Mouse (Mus musculus): ENCODE measurements at regions not wholly inside any gene's neighbourhood (a gene's known extent, or its start where the extent isn't known, plus 50 kb on each side); places are given as distances from the start of the nearest gene placed in this dataset.

- no peak for ATAC-seq (ENCODE audit: insufficient number of reproducible peaks, insufficient read depth, low FRiP score, low TSS enrichment, low read depth)
- no peak overlapping the region for H3K4me2 ChIP-seq
- WGBS = 91% methylated on average over 4 of the region's 4 CpGs
- no peaks in the 10 kb centered on the region for H3K36me3 ChIP-seq
- H3K4me1 ChIP-seq (replicated peaks) = no peaks in the 10 kb centered on the region
- H3K27me3 ChIP-seq = no peaks in the 10 kb centered on the region
- H3K27ac ChIP-seq = no peak overlapping the region
- H3K9me3 ChIP-seq = no peaks in the 10 kb centered on the region
- no peak overlapping the region for H3K4me3 ChIP-seq (replicated peaks)
- H3K9ac ChIP-seq (replicated peaks) = no peak overlapping the region
These were observed 242.1 kb upstream of the Cdyl start for GRCm38 (mm10) chr13:35417500-35417899.

- Histone ChIP-seq H3K27me3 (no peaks in the 10 kb centered on the region), H3K4me2 (no peak overlapping the region), H3K36me3 (no peaks in the 10 kb centered on the region), H3K27ac (no peak overlapping the region), H3K9me3 (no peaks in the 10 kb centered on the region), H3K4me3 (replicated peaks) (no peak overlapping the region), H3K9ac (replicated peaks) (no peak overlapping the region), H3K4me1 (replicated peaks) (no peaks in the 10 kb centered on the region)
- ATAC-seq (ENCODE audit: insufficient number of reproducible peaks, insufficient read depth, low FRiP score, low TSS enrichment, low read depth) = no peak
- 56% methylated on average over 3 of the region's 3 CpGs for WGBS
These were observed 239.6 kb upstream of the Cdyl start for GRCm38 (mm10) chr13:35420076-35420475.

GRCm38 (mm10) chr13:35426061-35426460, 233.6 kb upstream of the Cdyl start:
- WGBS = 81% methylated on average over 4 of the region's 4 CpGs
- Histone ChIP-seq H3K36me3 (no peaks in the 10 kb centered on the region), H3K9me3 (no peaks in the 10 kb centered on the region), H3K4me1 (replicated peaks) (no peaks in the 10 kb centered on the region), H3K4me3 (replicated peaks) (no peak overlapping the region), H3K27ac (no peak overlapping the region), H3K27me3 (no peaks in the 10 kb centered on the region), H3K9ac (replicated peaks) (no peak overlapping the region), H3K4me2 (no peak overlapping the region)
- ATAC-seq (ENCODE audit: insufficient number of reproducible peaks, insufficient read depth, low FRiP score, low TSS enrichment, low read depth) = no peak

GRCm38 (mm10) chr13:35435173-35435572, 224.5 kb upstream of the Cdyl start:
- Histone ChIP-seq H3K4me3 (replicated peaks) (no peak overlapping the region), H3K27me3 (no peaks in the 10 kb centered on the region), H3K9me3 (no peaks in the 10 kb centered on the region; the same call in 1 of the 2 replicates), H3K4me2 (no peak overlapping the region), H3K9ac (replicated peaks) (no peak overlapping the region), H3K4me1 (replicated peaks) (no peaks in the 10 kb centered on the region), H3K36me3 (no peaks in the 10 kb centered on the region), H3K27ac (no peak overlapping the region)
- no peak for ATAC-seq (ENCODE audit: insufficient number of reproducible peaks, insufficient read depth, low FRiP score, low TSS enrichment, low read depth)
- WGBS = 76% methylated on average over 7 of the region's 7 CpGs

GRCm38 (mm10) chr13:35447661-35448060, 212.0 kb upstream of the Cdyl start:
- Histone ChIP-seq H3K27me3 (no peaks in the 10 kb centered on the region), H3K4me2 (no peak overlapping the region), H3K9ac (replicated peaks) (no peak overlapping the region), H3K27ac (no peak overlapping the region), H3K36me3 (no peaks in the 10 kb centered on the region), H3K9me3 (no peaks in the 10 kb centered on the region), H3K4me3 (replicated peaks) (no peak overlapping the region), H3K4me1 (replicated peaks) (no peaks in the 10 kb centered on the region)
- ATAC-seq (ENCODE audit: insufficient number of reproducible peaks, insufficient read depth, low FRiP score, low TSS enrichment, low read depth) = no peak
- WGBS = 83% methylated on average over 3 of the region's 3 CpGs

- H3K4me1 ChIP-seq (replicated peaks) = 0 out of 2 replicates have a peak, but pooled peaks cover 3% of the 10 kb centered on the region
- no peak for ATAC-seq (ENCODE audit: insufficient number of reproducible peaks, insufficient read depth, low FRiP score, low TSS enrichment, low read depth)
- no peaks in the 10 kb centered on the region for H3K27me3 ChIP-seq
- H3K9ac ChIP-seq (replicated peaks) = no peak overlapping the region
- no peaks in the 10 kb centered on the region for H3K36me3 ChIP-seq
- H3K4me2 ChIP-seq = no peak overlapping the region
- H3K4me3 ChIP-seq (replicated peaks) = no peak overlapping the region
- no peak overlapping the region for H3K27ac ChIP-seq
- 91% methylated on average over 1 of the region's 1 CpGs for WGBS
- no peaks in the 10 kb centered on the region for H3K9me3 ChIP-seq
These were observed 207.2 kb upstream of the Cdyl start for GRCm38 (mm10) chr13:35452420-35452819.

- no peak overlapping the region for H3K27ac ChIP-seq
- H3K4me2 ChIP-seq = no peak overlapping the region
- ATAC-seq (ENCODE audit: insufficient number of reproducible peaks, insufficient read depth, low FRiP score, low TSS enrichment, low read depth) = no peak
- 85% methylated on average over 2 of the region's 2 CpGs for WGBS
- no peaks in the 10 kb centered on the region for H3K9me3 ChIP-seq
- H3K9ac ChIP-seq (replicated peaks) = no peak overlapping the region
- 0 out of 2 replicates have a peak, but pooled peaks cover 3% of the 10 kb centered on the region for H3K4me1 ChIP-seq (replicated peaks)
- H3K4me3 ChIP-seq (replicated peaks) = no peak overlapping the region
- no peaks in the 10 kb centered on the region for H3K27me3 ChIP-seq
- H3K36me3 ChIP-seq = no peaks in the 10 kb centered on the region
These were observed 206.3 kb upstream of the Cdyl start for GRCm38 (mm10) chr13:35453222-35453914.

GRCm38 (mm10) chr13:35460051-35460450, 199.6 kb upstream of the Cdyl start:
- no peaks in the 10 kb centered on the region for H3K27me3 ChIP-seq
- H3K27ac ChIP-seq = no peak overlapping the region
- H3K4me3 ChIP-seq (replicated peaks) = no peak overlapping the region
- H3K4me2 ChIP-seq = no peak overlapping the region
- H3K36me3 ChIP-seq = no peaks in the 10 kb centered on the region
- H3K9me3 ChIP-seq = no peaks in the 10 kb centered on the region
- 67% methylated on average over 1 of the region's 1 CpGs for WGBS
- H3K4me1 ChIP-seq (replicated peaks) = no peaks in the 10 kb centered on the region
- ATAC-seq (ENCODE audit: insufficient number of reproducible peaks, insufficient read depth, low FRiP score, low TSS enrichment, low read depth) = no peak
- no peak overlapping the region for H3K9ac ChIP-seq (replicated peaks)

- Histone ChIP-seq H3K4me1 (replicated peaks) (no peaks in the 10 kb centered on the region), H3K4me2 (no peak overlapping the region), H3K4me3 (replicated peaks) (no peak overlapping the region), H3K9me3 (no peaks in the 10 kb centered on the region), H3K27ac (no peak overlapping the region), H3K36me3 (no peaks in the 10 kb centered on the region), H3K9ac (replicated peaks) (no peak overlapping the region), H3K27me3 (no peaks in the 10 kb centered on the region)
- no peak for ATAC-seq (ENCODE audit: insufficient number of reproducible peaks, insufficient read depth, low FRiP score, low TSS enrichment, low read depth)
- WGBS = 80% methylated on average over 1 of the region's 1 CpGs
These were observed 196.4 kb upstream of the Cdyl start for GRCm38 (mm10) chr13:35463231-35463630.

- H3K4me1 ChIP-seq (replicated peaks) = no peaks in the 10 kb centered on the region
- WGBS = 81% methylated on average over 2 of the region's 2 CpGs
- H3K9me3 ChIP-seq = no peaks in the 10 kb centered on the region
- no peak overlapping the region for H3K4me3 ChIP-seq (replicated peaks)
- no peaks in the 10 kb centered on the region for H3K36me3 ChIP-seq
- no peak for ATAC-seq (ENCODE audit: insufficient number of reproducible peaks, insufficient read depth, low FRiP score, low TSS enrichment, low read depth)
- H3K9ac ChIP-seq (replicated peaks) = no peak overlapping the region
- H3K27ac ChIP-seq = no peak overlapping the region
- H3K4me2 ChIP-seq = no peak overlapping the region
- no peaks in the 10 kb centered on the region for H3K27me3 ChIP-seq
These were observed 195.8 kb upstream of the Cdyl start for GRCm38 (mm10) chr13:35463850-35464249.

- Histone ChIP-seq H3K9ac (replicated peaks) (no peak overlapping the region), H3K4me2 (no peak overlapping the region), H3K4me3 (replicated peaks) (no peak overlapping the region), H3K4me1 (replicated peaks) (no peaks in the 10 kb centered on the region), H3K27ac (no peak overlapping the region), H3K36me3 (no peaks in the 10 kb centered on the region), H3K27me3 (no peaks in the 10 kb centered on the region), H3K9me3 (no peaks in the 10 kb centered on the region)
- 76% methylated on average over 11 of the region's 11 CpGs for WGBS
- no peak for ATAC-seq (ENCODE audit: insufficient number of reproducible peaks, insufficient read depth, low FRiP score, low TSS enrichment, low read depth)
These were observed 190.1 kb upstream of the Cdyl start for GRCm38 (mm10) chr13:35469361-35470198.

All from limb, embryonic 12.5 days (tissue).